ENCODE assay signal across 9 mouse cellular contexts in the genomic region with DNA sequence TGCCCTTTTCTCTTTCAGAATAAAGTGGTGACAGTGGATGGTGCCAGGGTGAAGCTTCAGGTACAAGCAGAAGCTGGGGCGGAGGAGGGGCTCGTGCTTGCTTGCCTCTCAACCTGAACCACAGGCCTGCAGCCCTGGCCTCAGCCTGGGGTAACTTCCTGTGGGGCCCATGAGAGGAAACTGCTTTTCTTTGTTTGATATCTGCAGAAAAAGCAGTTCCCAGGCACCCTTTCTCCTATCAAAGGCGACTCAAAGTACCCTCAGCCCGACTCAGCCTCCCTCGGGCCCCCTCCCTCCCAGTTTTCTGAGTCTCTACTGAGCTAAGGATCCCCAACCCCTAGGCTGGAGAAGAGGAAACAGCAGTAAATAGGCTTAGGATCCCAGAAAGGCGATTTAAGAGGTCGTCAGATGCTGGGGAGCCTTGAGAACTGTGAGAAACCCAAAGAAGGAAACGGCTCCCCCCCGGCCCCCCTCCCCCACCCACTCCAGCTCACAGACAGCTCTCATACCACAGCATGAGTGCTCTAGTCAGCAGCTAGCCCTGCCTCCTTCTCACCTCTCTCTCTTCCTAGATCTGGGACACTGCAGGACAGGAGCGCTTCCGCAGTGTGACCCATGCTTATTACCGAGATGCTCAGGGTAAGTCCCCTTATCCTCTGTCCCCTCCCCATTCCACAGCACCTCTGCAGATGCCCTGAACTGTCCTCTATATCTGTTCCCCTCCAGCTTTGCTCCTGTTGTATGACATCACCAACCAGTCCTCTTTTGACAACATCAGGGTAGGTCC. TPM values are rescaled to one million over a fixed set of nuclear protein-coding genes. Genes with fewer than 3 reads are reported as not detected.
DNase-seq lines count a peak whose midpoint lies in the region; ATAC-seq and TF ChIP-seq lines count a peak whose summit lies in the region.
"Had no signal": no experiment of that assay in that cellular context is flagged by ENCODE, and none has a peak within 500 bp of the region (broad histone marks: within the 10 kb centered on the region; RNA-seq: fewer than 3 reads in every experiment).

No protein-coding gene starts in this region.

- peaks cover 85% of the 10 kb centered on the region for H3K27me3 ChIP-seq in forebrain, embryonic 10.5 days (ENCODE audit: poor library complexity, severe bottlenecking)
- H3K27me3 ChIP-seq in forebrain, postnatal 0 days (ENCODE audit: insufficient read depth, low read length), result peaks cover 11% of the 10 kb centered on the region
- peaks cover 28% of the 10 kb centered on the region for H3K27me3 ChIP-seq in heart, postnatal 0 days (ENCODE audit: control insufficient read depth, insufficient read depth, low read length)

- TF ChIP-seq CTCF in forebrain, postnatal 0 days (IDR thresholded peaks at IDR 0.05; ENCODE audit: low read depth), result no peak
- no peak for TF ChIP-seq CTCF in heart, postnatal 0 days (IDR thresholded peaks at IDR 0.05; ENCODE audit: low read depth)
- TF ChIP-seq CTCF in olfactory bulb, adult 2 months (IDR thresholded peaks at IDR 0.05; ENCODE audit: insufficient read depth, low read depth, low read length), result no peak

- no peaks in the 10 kb centered on the region for H3K36me3 ChIP-seq in forebrain, embryonic 10.5 days (replicated peaks)
- no peaks in the 10 kb centered on the region for H3K36me3 ChIP-seq in forebrain, postnatal 0 days (ENCODE audit: insufficient read depth)
- H3K36me3 ChIP-seq in heart, postnatal 0 days (replicated peaks; ENCODE audit: control insufficient read depth, insufficient read depth, low read length), result no peaks in the 10 kb centered on the region

- no peak overlapping the region for H3K4me3 ChIP-seq in forebrain, embryonic 10.5 days
- H3K4me3 ChIP-seq in forebrain, postnatal 0 days (ENCODE audit: low read depth, low read length), result no peak overlapping the region
- no peak overlapping the region for H3K4me3 ChIP-seq in heart, postnatal 0 days (ENCODE audit: low read depth, low read length)
- no peak overlapping the region for H3K4me3 ChIP-seq in olfactory bulb, adult 2 months (ENCODE audit: insufficient read depth, low read depth, low read length)
- H3K4me3 ChIP-seq: erythroblast, embryonic 14.5 days had no signal

- no peak overlapping the region for H3K9ac ChIP-seq in forebrain, postnatal 0 days
- H3K9ac ChIP-seq in heart, postnatal 0 days (replicated peaks; ENCODE audit: low read depth, low read length), result no peak overlapping the region

- DNase-seq in forebrain, embryonic 10.5 days (ENCODE audit: extremely low spot score, low spot score), result no peak
- no peak for DNase-seq in forebrain, postnatal 0 days
- peak; percentile 55 to 60 for DNase-seq in B cell, adult 2 months
- no peak for DNase-seq in heart, postnatal 0 days (ENCODE audit: low spot score)
- no peak for DNase-seq in layer of hippocampus, postnatal 10 days (ENCODE audit: low spot score in 2 of 2)
- DNase-seq in adipocyte (ENCODE audit: low spot score), result no peak
- no peak for DNase-seq in cerebellum, postnatal 36 days

- TF ChIP-seq POLR2A in olfactory bulb, adult 2 months (IDR thresholded peaks at IDR 0.05; ENCODE audit: insufficient read depth, low read depth, low read length), result no peak

- ATAC-seq in forebrain, postnatal 0 days, result no peak
- ATAC-seq in heart, postnatal 0 days (ENCODE audit: insufficient read depth, low read depth), result no peak

- H3K9me3 ChIP-seq in forebrain, embryonic 10.5 days, result no peaks in the 10 kb centered on the region
- no peaks in the 10 kb centered on the region for H3K9me3 ChIP-seq in forebrain, postnatal 0 days (ENCODE audit: low read length)
- no peaks in the 10 kb centered on the region for H3K9me3 ChIP-seq in heart, postnatal 0 days (replicated peaks; ENCODE audit: control insufficient read depth, low read length)

- peaks cover 65% of the 10 kb centered on the region for H3K4me1 ChIP-seq in forebrain, embryonic 10.5 days
- H3K4me1 ChIP-seq in forebrain, postnatal 0 days (ENCODE audit: insufficient read depth), result no peaks in the 10 kb centered on the region
- 0 out of 2 replicates have a peak, but pooled peaks cover 12% of the 10 kb centered on the region for H3K4me1 ChIP-seq in heart, postnatal 0 days (ENCODE audit: control insufficient read depth, insufficient read depth)
- peaks cover 16% of the 10 kb centered on the region; the same call in 1 of the 2 replicates for H3K4me1 ChIP-seq in olfactory bulb, adult 2 months (ENCODE audit: control insufficient read depth, insufficient read depth, low read length)

- H3K27ac ChIP-seq in forebrain, embryonic 10.5 days, result peak overlapping the region; percentile 65
- H3K27ac ChIP-seq in forebrain, postnatal 0 days (ENCODE audit: low read depth, low read length), result no peak overlapping the region
- peak overlapping the region; percentile 68; the same call in 1 of the 2 replicates for H3K27ac ChIP-seq in heart, postnatal 0 days (ENCODE audit: low read depth)
- 0 out of 2 replicates have a peak overlapping the region, but pooled peaks have one; percentile 12 for H3K27ac ChIP-seq in olfactory bulb, adult 2 months (ENCODE audit: insufficient read depth, low read depth, low read length)

- no peak for TF ChIP-seq EP300 in heart, postnatal 0 days (IDR thresholded peaks at IDR 0.05; ENCODE audit: low read depth)

- H3K4me2 ChIP-seq in forebrain, postnatal 0 days (ENCODE audit: low read depth), result no peak overlapping the region
- H3K4me2 ChIP-seq in heart, postnatal 0 days (ENCODE audit: low read depth, low read length), result no peak overlapping the region

- 42% methylated on average over 12 of the region's 12 CpGs for WGBS in forebrain, embryonic 10.5 days
- WGBS in forebrain, postnatal 0 days, result 35% methylated on average over 12 of the region's 12 CpGs
- WGBS in heart, postnatal 0 days, result 21% methylated on average over 12 of the region's 12 CpGs
- 46% methylated on average over 12 of the region's 12 CpGs for WGBS in olfactory bulb, adult 2 months

RNA-seq across cellular contexts. Expression of a gene that starts 5.0 kb away (rescaled TPM):
- polyA plus RNA-seq in forebrain, embryonic 10.5 days (2016; fragmentation: Nextera tagmentation; extraction: Ambion mirVana), result 36.6 and 38.1 TPM in 2 replicates
- total RNA-seq in forebrain, postnatal 0 days (2014; rRNA removed), result 44.2 and 48.5 TPM in 2 replicates
- 68.4 and 73.9 TPM in 2 replicates for polyA plus RNA-seq in forebrain, postnatal 0 days (2015; fragmentation: Nextera tagmentation; extraction: Ambion mirVana)
- total RNA-seq in heart, postnatal 0 days (2014; rRNA removed; ENCODE audit: low replicate concordance), result 11.3 and 13.6 TPM in 2 replicates
- polyA plus RNA-seq in heart, postnatal 0 days (2015; fragmentation: Nextera tagmentation; extraction: Ambion mirVana), result 12.3 and 14.2 TPM in 2 replicates
- polyA plus RNA-seq in olfactory bulb, adult 2 months (2012; ENCODE audit: insufficient read depth, insufficient read length, low replicate concordance, missing spikeins), result 241 TPM in 1 of 2 replicates, not detected in the other
- total RNA-seq in layer of hippocampus, postnatal 10 days (2021), result 10 to 100 TPM; 70.4 to 78.0 TPM

RNA-seq across cellular contexts. Expression of a gene that starts 24.3 kb away (rescaled TPM):
- 0.09 and 0.10 TPM in 2 replicates for polyA plus RNA-seq in forebrain, embryonic 10.5 days (2016; fragmentation: Nextera tagmentation; extraction: Ambion mirVana)
- total RNA-seq in forebrain, postnatal 0 days (2014; rRNA removed), result 0.24 TPM in 1 of 2 replicates, not detected in the other
- 0.05 and 0.18 TPM in 2 replicates for polyA plus RNA-seq in forebrain, postnatal 0 days (2015; fragmentation: Nextera tagmentation; extraction: Ambion mirVana)
- total RNA-seq in heart, postnatal 0 days (2014; rRNA removed; ENCODE audit: low replicate concordance), result 0.15 and 3.3 TPM in 2 replicates
- 0.63 and 0.96 TPM in 2 replicates for polyA plus RNA-seq in heart, postnatal 0 days (2015; fragmentation: Nextera tagmentation; extraction: Ambion mirVana)
- polyA plus RNA-seq in olfactory bulb, adult 2 months (2012; ENCODE audit: insufficient read depth, insufficient read length, low replicate concordance, missing spikeins), result not detected in 2 replicates
- under 1 TPM; 0.27 to 0.50 TPM for total RNA-seq in layer of hippocampus, postnatal 10 days (2021)
- polyA plus RNA-seq: erythroblast, embryonic 14.5 days had no signal

RNA-seq across cellular contexts. Expression of a gene that starts 29.2 kb away (rescaled TPM):
- polyA plus RNA-seq in forebrain, embryonic 10.5 days (2016; fragmentation: Nextera tagmentation; extraction: Ambion mirVana), result 8.7 and 8.8 TPM in 2 replicates
- 5.4 and 7.6 TPM in 2 replicates for total RNA-seq in forebrain, postnatal 0 days (2014; rRNA removed)
- 8.8 and 9.9 TPM in 2 replicates for polyA plus RNA-seq in forebrain, postnatal 0 days (2015; fragmentation: Nextera tagmentation; extraction: Ambion mirVana)
- 4.1 and 9.0 TPM in 2 replicates for total RNA-seq in heart, postnatal 0 days (2014; rRNA removed; ENCODE audit: low replicate concordance)
- polyA plus RNA-seq in heart, postnatal 0 days (2015; fragmentation: Nextera tagmentation; extraction: Ambion mirVana), result 6.0 and 6.4 TPM in 2 replicates
- not detected in 2 replicates for polyA plus RNA-seq in olfactory bulb, adult 2 months (2012; ENCODE audit: insufficient read depth, insufficient read length, low replicate concordance, missing spikeins)
- total RNA-seq in layer of hippocampus, postnatal 10 days (2021), result 10 to 100 TPM; 15.1 to 20.2 TPM

RNA-seq across cellular contexts. Expression of a gene that starts 29.5 kb away (rescaled TPM):
- 16.9 and 20.6 TPM in 2 replicates for polyA plus RNA-seq in forebrain, embryonic 10.5 days (2016; fragmentation: Nextera tagmentation; extraction: Ambion mirVana)
- total RNA-seq in forebrain, postnatal 0 days (2014; rRNA removed), result 19.2 and 20.3 TPM in 2 replicates
- polyA plus RNA-seq in forebrain, postnatal 0 days (2015; fragmentation: Nextera tagmentation; extraction: Ambion mirVana), result 17.7 and 18.6 TPM in 2 replicates
- 7.7 and 8.0 TPM in 2 replicates for total RNA-seq in heart, postnatal 0 days (2014; rRNA removed; ENCODE audit: low replicate concordance)
- 21.1 and 21.6 TPM in 2 replicates for polyA plus RNA-seq in heart, postnatal 0 days (2015; fragmentation: Nextera tagmentation; extraction: Ambion mirVana)
- not detected in 2 replicates for polyA plus RNA-seq in olfactory bulb, adult 2 months (2012; ENCODE audit: insufficient read depth, insufficient read length, low replicate concordance, missing spikeins)
- total RNA-seq in layer of hippocampus, postnatal 10 days (2021), result 10 to 100 TPM; 15.8 to 17.6 TPM

Comparison
In these comparisons a context has a peak if more than half of its experiments do, and no peak if none do; other contexts are left out.
1. DNase-seq: peak in B cell, adult 2 months (2 of 2); none in forebrain, embryonic 10.5 days (single experiment), forebrain, postnatal 0 days (single experiment), heart, postnatal 0 days (single experiment), layer of hippocampus, postnatal 10 days (0 of 2), adipocyte (single experiment) and cerebellum, postnatal 36 days (0 of 2).